Mouse (Mus musculus): ENCODE results near the gene Lce1a2. TPM values are rescaled to one million over a fixed set of nuclear protein-coding genes. Genes with fewer than 3 reads are reported as not detected.

Gene Lce1a2
- polyA plus RNA-seq, 1 experiment from 2014 or later = not detected

GRCm38 (mm10) chr3:92656826-92657225 is 13.3 kb downstream of the Lce1a2 start, which contains the start of gene Lce1b:
Gene Lce1b (minus strand): TSS chr3:92656926.
- no peak within 1 kb of the TSS for H3K4me2 ChIP-seq (ENCODE audit: low read length)
- no peaks in the 10 kb centered on the region for H3K27me3 ChIP-seq (ENCODE audit: control insufficient read depth, insufficient read depth, low read length)
- H3K27ac ChIP-seq (replicated peaks in 1 of 2; ENCODE audit: control insufficient read depth in 1 of 2, insufficient read depth in 1 of 2, low read depth in 2 of 2, low read length in 2 of 2) = no peak within 1 kb of the TSS
- no peaks in the 10 kb centered on the region for H3K4me1 ChIP-seq (ENCODE audit: control insufficient read depth in 2 of 2, insufficient read depth in 2 of 2, low read length in 2 of 2)
- H3K36me3 ChIP-seq (ENCODE audit: control insufficient read depth, insufficient read depth, low read length) = no peaks in the 10 kb centered on the region
- no peaks in the 10 kb centered on the region for H3K9me3 ChIP-seq (ENCODE audit: control insufficient read depth, low read length)
- no peak for ATAC-seq (ENCODE audit: insufficient number of reproducible peaks, insufficient read depth, low FRiP score, low read depth)
- H3K4me3 ChIP-seq (ENCODE audit: control insufficient read depth in 1 of 2, insufficient read depth in 1 of 2, low read depth in 1 of 2, low read length in 2 of 2) = no peak within 1 kb of the TSS
- no peak within 1 kb of the TSS for H3K9ac ChIP-seq (ENCODE audit: low read length)

- H3K9ac ChIP-seq (ENCODE audit: low read length) = no peak within 1 kb of the TSS
- no peaks in the 10 kb centered on the region for H3K9me3 ChIP-seq (ENCODE audit: control insufficient read depth, low read length)
- ATAC-seq (ENCODE audit: insufficient number of reproducible peaks, insufficient read depth, low FRiP score, low read depth) = no peak
- H3K27ac ChIP-seq (replicated peaks in 1 of 2; ENCODE audit: control insufficient read depth in 1 of 2, insufficient read depth in 1 of 2, low read depth in 2 of 2, low read length in 2 of 2) = no peak within 1 kb of the TSS
- H3K27me3 ChIP-seq (ENCODE audit: control insufficient read depth, insufficient read depth, low read length) = no peaks in the 10 kb centered on the region
- no peaks in the 10 kb centered on the region for H3K4me1 ChIP-seq (ENCODE audit: control insufficient read depth in 2 of 2, insufficient read depth in 2 of 2, low read length in 2 of 2)
- no peaks in the 10 kb centered on the region for H3K36me3 ChIP-seq (ENCODE audit: control insufficient read depth, insufficient read depth, low read length)
- H3K4me3 ChIP-seq (ENCODE audit: control insufficient read depth in 1 of 2, insufficient read depth in 1 of 2, low read depth in 1 of 2, low read length in 2 of 2) = no peak within 1 kb of the TSS
- H3K4me2 ChIP-seq (ENCODE audit: low read length) = no peak within 1 kb of the TSS
- 62% methylated on average over 1 of the region's 1 CpGs for WGBS
Observed at GRCm38 (mm10) chr3:92648207-92648606, 21.9 kb downstream of the Lce1a2 start, which contains the start of gene Lce1a1. Gene Lce1a1 (minus strand): TSS chr3:92648307.

DNA sequence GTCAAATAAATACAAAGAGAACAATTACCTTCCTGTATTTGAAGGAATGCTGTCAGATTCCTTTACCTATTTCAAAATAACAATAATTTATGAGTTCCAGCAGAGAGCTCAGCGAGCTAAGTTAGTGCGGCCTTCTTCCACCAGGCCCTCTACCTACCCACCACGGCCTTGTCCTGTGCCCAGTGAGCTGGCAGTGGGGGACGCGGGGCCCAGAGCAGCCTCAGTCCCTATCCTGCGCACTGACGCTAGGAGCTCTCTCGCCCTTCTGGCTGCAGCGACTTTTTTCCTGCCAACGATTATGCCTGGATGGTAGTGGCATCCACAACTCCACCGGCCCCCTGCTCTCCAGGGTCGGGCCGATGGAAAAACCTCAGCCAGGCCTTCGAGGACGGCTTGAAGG is 30.3 kb downstream of the Lce1a2 start:
- WGBS = 89% methylated on average over 15 of the region's 15 CpGs
- Histone ChIP-seq H3K4me1 (ENCODE audit: control insufficient read depth in 2 of 2, insufficient read depth in 2 of 2, low read length in 2 of 2) (no peaks in the 10 kb centered on the region), H3K27ac (replicated peaks in 1 of 2; ENCODE audit: control insufficient read depth in 1 of 2, insufficient read depth in 1 of 2, low read depth in 2 of 2, low read length in 2 of 2) (no peak overlapping the region), H3K27me3 (ENCODE audit: control insufficient read depth, insufficient read depth, low read length) (no peaks in the 10 kb centered on the region), H3K4me2 (ENCODE audit: low read length) (no peak overlapping the region), H3K9me3 (ENCODE audit: control insufficient read depth, low read length) (no peaks in the 10 kb centered on the region), H3K9ac (ENCODE audit: low read length) (no peak overlapping the region), H3K36me3 (ENCODE audit: control insufficient read depth, insufficient read depth, low read length) (no peaks in the 10 kb centered on the region), H3K4me3 (ENCODE audit: control insufficient read depth in 1 of 2, insufficient read depth in 1 of 2, low read depth in 1 of 2, low read length in 2 of 2) (no peak overlapping the region)
- ATAC-seq (ENCODE audit: insufficient number of reproducible peaks, insufficient read depth, low FRiP score, low read depth) = no peak

GRCm38 (mm10) chr3:92638653-92638991 is 31.5 kb downstream of the Lce1a2 start:
- Histone ChIP-seq H3K4me2 (ENCODE audit: low read length) (no peak overlapping the region), H3K9ac (ENCODE audit: low read length) (no peak overlapping the region), H3K27me3 (ENCODE audit: control insufficient read depth, insufficient read depth, low read length) (no peaks in the 10 kb centered on the region), H3K27ac (replicated peaks in 1 of 2; ENCODE audit: control insufficient read depth in 1 of 2, insufficient read depth in 1 of 2, low read depth in 2 of 2, low read length in 2 of 2) (no peak overlapping the region), H3K9me3 (ENCODE audit: control insufficient read depth, low read length) (no peaks in the 10 kb centered on the region), H3K4me3 (ENCODE audit: control insufficient read depth in 1 of 2, insufficient read depth in 1 of 2, low read depth in 1 of 2, low read length in 2 of 2) (no peak overlapping the region), H3K36me3 (ENCODE audit: control insufficient read depth, insufficient read depth, low read length) (no peaks in the 10 kb centered on the region), H3K4me1 (ENCODE audit: control insufficient read depth in 2 of 2, insufficient read depth in 2 of 2, low read length in 2 of 2) (no peaks in the 10 kb centered on the region)
- WGBS = 69% methylated on average over 3 of the region's 3 CpGs
- no peak for ATAC-seq (ENCODE audit: insufficient number of reproducible peaks, insufficient read depth, low FRiP score, low read depth)

- H3K4me1 ChIP-seq (ENCODE audit: control insufficient read depth in 2 of 2, insufficient read depth in 2 of 2, low read length in 2 of 2) = no peaks in the 10 kb centered on the region
- H3K27me3 ChIP-seq (ENCODE audit: control insufficient read depth, insufficient read depth, low read length) = no peaks in the 10 kb centered on the region
- ATAC-seq (ENCODE audit: insufficient number of reproducible peaks, insufficient read depth, low FRiP score, low read depth) = no peak
- H3K4me2 ChIP-seq (ENCODE audit: low read length) = no peak overlapping the region
- no peaks in the 10 kb centered on the region for H3K9me3 ChIP-seq (ENCODE audit: control insufficient read depth, low read length)
- no peak overlapping the region for H3K27ac ChIP-seq (replicated peaks in 1 of 2; ENCODE audit: control insufficient read depth in 1 of 2, insufficient read depth in 1 of 2, low read depth in 2 of 2, low read length in 2 of 2)
- no peaks in the 10 kb centered on the region for H3K36me3 ChIP-seq (ENCODE audit: control insufficient read depth, insufficient read depth, low read length)
- H3K4me3 ChIP-seq (ENCODE audit: control insufficient read depth in 1 of 2, insufficient read depth in 1 of 2, low read depth in 1 of 2, low read length in 2 of 2) = no peak overlapping the region
- no peak overlapping the region for H3K9ac ChIP-seq (ENCODE audit: low read length)
- WGBS = 57% methylated on average over 1 of the region's 1 CpGs
Observed at GRCm38 (mm10) chr3:92637745-92638652, 32.1 kb downstream of the Lce1a2 start.

GRCm38 (mm10) chr3:92621560-92621959 is 48.6 kb downstream of the Lce1a2 start, which contains the start of gene Lce6a:
Gene Lce6a (minus strand): TSS chr3:92621660.
- ATAC-seq (ENCODE audit: insufficient number of reproducible peaks, insufficient read depth, low FRiP score, low read depth) = no peak
- no peak within 1 kb of the TSS for H3K4me2 ChIP-seq (ENCODE audit: low read length)
- no peaks in the 10 kb centered on the region for H3K9me3 ChIP-seq (ENCODE audit: control insufficient read depth, low read length)
- no peak within 1 kb of the TSS for H3K27ac ChIP-seq (replicated peaks in 1 of 2; ENCODE audit: control insufficient read depth in 1 of 2, insufficient read depth in 1 of 2, low read depth in 2 of 2, low read length in 2 of 2)
- H3K4me3 ChIP-seq (ENCODE audit: control insufficient read depth in 1 of 2, insufficient read depth in 1 of 2, low read depth in 1 of 2, low read length in 2 of 2) = no peak within 1 kb of the TSS
- no peaks in the 10 kb centered on the region for H3K4me1 ChIP-seq (ENCODE audit: control insufficient read depth in 2 of 2, insufficient read depth in 2 of 2, low read length in 2 of 2)
- 60% methylated on average over 2 of the region's 2 CpGs for WGBS
- no peak within 1 kb of the TSS for H3K9ac ChIP-seq (ENCODE audit: low read length)
- no peaks in the 10 kb centered on the region for H3K27me3 ChIP-seq (ENCODE audit: control insufficient read depth, insufficient read depth, low read length)
- H3K36me3 ChIP-seq (ENCODE audit: control insufficient read depth, insufficient read depth, low read length) = no peaks in the 10 kb centered on the region
